In the genomic region with DNA sequence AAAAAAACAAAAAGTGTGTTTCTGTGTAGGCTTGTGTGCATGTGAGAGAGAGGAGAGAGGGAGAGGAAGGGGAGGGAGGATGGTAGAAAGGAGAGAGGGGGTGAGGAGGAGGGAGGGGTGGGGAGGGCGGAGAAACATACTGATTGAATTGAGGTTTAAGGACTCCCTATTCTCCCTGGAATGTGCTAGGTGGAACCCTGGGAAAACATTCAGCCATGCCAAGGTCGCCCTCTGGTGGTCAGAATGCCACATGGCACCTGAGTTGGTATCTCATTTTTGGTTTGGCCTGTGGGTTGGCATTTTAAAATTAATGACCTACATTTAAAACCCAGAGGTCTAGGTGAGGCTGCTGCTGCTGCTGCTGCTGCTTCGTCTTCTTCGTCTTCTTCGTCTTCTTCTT, we compare ENCODE assay signal across 8 mouse cellular contexts.
DNase-seq lines count a peak whose midpoint lies in the region; ATAC-seq and TF ChIP-seq lines count a peak whose summit lies in the region.

No protein-coding gene starts in this region.

- no peak for DNase-seq in testis, postnatal 14 days (ENCODE audit: low spot score)
- DNase-seq in adrenal gland, postnatal 4 days (ENCODE audit: low spot score in 2 of 2) = peak; percentile 37 to 43
- peak; percentile 59 for DNase-seq in embryonic facial prominence, embryonic 14.5 days (ENCODE audit: low spot score)
- peak; percentile 24 for DNase-seq in liver, adult 2 months (ENCODE audit: extremely low read depth, low read depth, low spot score)
- DNase-seq in right cerebral cortex, adult 18-20 months = peak; percentile 61

- H3K27ac ChIP-seq in testis, adult 2 months (ENCODE audit: control insufficient read depth, insufficient read depth, low read depth, low read length) = no peak overlapping the region
- no peak overlapping the region for H3K27ac ChIP-seq in embryonic facial prominence, embryonic 14.5 days (replicated peaks; ENCODE audit: low read depth, low read length)
- H3K27ac ChIP-seq in kidney, embryonic 14.5 days (ENCODE audit: low read depth, low read length) = no peak overlapping the region
- no peak overlapping the region for H3K27ac ChIP-seq in liver, adult 2 months (replicated peaks; ENCODE audit: insufficient read depth, low read depth, low read length)

- ATAC-seq in embryonic facial prominence, embryonic 14.5 days (ENCODE audit: low read depth) = no peak; the same call in 1 of the 2 replicates
- peak; percentile 55 for ATAC-seq in kidney, embryonic 14.5 days (ENCODE audit: low FRiP score, low TSS enrichment)
- no peak for ATAC-seq in activated CD4-positive, CD25-positive, alpha-beta regulatory T cell, adult 4 months

- H3K36me3 ChIP-seq in testis, adult 2 months (ENCODE audit: control insufficient read depth, insufficient read depth, low read length) = no peaks in the 10 kb centered on the region
- H3K36me3 ChIP-seq in embryonic facial prominence, embryonic 14.5 days (ENCODE audit: control insufficient read depth, insufficient read depth, low read length) = no peaks in the 10 kb centered on the region
- no peaks in the 10 kb centered on the region for H3K36me3 ChIP-seq in kidney, embryonic 14.5 days (ENCODE audit: control insufficient read depth, insufficient read depth, low read length)
- no peaks in the 10 kb centered on the region for H3K36me3 ChIP-seq in liver, adult 2 months (ENCODE audit: control insufficient read depth, insufficient read depth, low read length)

- H3K27me3 ChIP-seq in testis, adult 2 months (ENCODE audit: control insufficient read depth, insufficient read depth, low read length) = no peaks in the 10 kb centered on the region
- H3K27me3 ChIP-seq in embryonic facial prominence, embryonic 14.5 days (replicated peaks; ENCODE audit: control insufficient read depth, insufficient read depth, low read length) = no peaks in the 10 kb centered on the region
- no peaks in the 10 kb centered on the region for H3K27me3 ChIP-seq in kidney, embryonic 14.5 days (ENCODE audit: control insufficient read depth, insufficient read depth, low read length)
- H3K27me3 ChIP-seq in liver, adult 2 months (ENCODE audit: control insufficient read depth, insufficient read depth, low read length) = no peaks in the 10 kb centered on the region

- H3K9me3 ChIP-seq in embryonic facial prominence, embryonic 14.5 days (ENCODE audit: control insufficient read depth, low read length) = no peaks in the 10 kb centered on the region
- no peaks in the 10 kb centered on the region for H3K9me3 ChIP-seq in kidney, embryonic 14.5 days (ENCODE audit: control insufficient read depth, low read length)

- TF ChIP-seq POLR2A in testis, adult 2 months (IDR thresholded peaks at IDR 0.05; ENCODE audit: control insufficient read depth, low read depth, low read length) = no peak
- TF ChIP-seq POLR2A in liver, adult 2 months (IDR thresholded peaks at IDR 0.05; ENCODE audit: extremely low read depth, insufficient read depth, low read length) = no peak

- 31% methylated on average over 5 of the region's 5 CpGs for WGBS in embryonic facial prominence, embryonic 14.5 days
- WGBS in kidney, embryonic 14.5 days = 26% methylated on average over 5 of the region's 5 CpGs
- WGBS in liver, adult 2 months = 27% methylated on average over 5 of the region's 5 CpGs

- H3K4me3 ChIP-seq in testis, adult 2 months (ENCODE audit: control insufficient read depth, low read depth, low read length) = no peak overlapping the region
- no peak overlapping the region for H3K4me3 ChIP-seq in embryonic facial prominence, embryonic 14.5 days (ENCODE audit: low read depth, low read length)
- H3K4me3 ChIP-seq in kidney, embryonic 14.5 days (ENCODE audit: low read length) = no peak overlapping the region
- H3K4me3 ChIP-seq in liver, adult 2 months (ENCODE audit: insufficient read depth, low read depth, low read length) = no peak overlapping the region

- H3K79me2 ChIP-seq in liver, adult 2 months (ENCODE audit: control insufficient read depth, insufficient read depth, low read length) = no peaks in the 10 kb centered on the region

- H3K4me1 ChIP-seq in testis, adult 2 months (ENCODE audit: control insufficient read depth, insufficient read depth, low read length) = no peaks in the 10 kb centered on the region
- H3K4me1 ChIP-seq in embryonic facial prominence, embryonic 14.5 days (ENCODE audit: control insufficient read depth, insufficient read depth, low read length) = no peaks in the 10 kb centered on the region
- no peaks in the 10 kb centered on the region for H3K4me1 ChIP-seq in kidney, embryonic 14.5 days (ENCODE audit: control insufficient read depth, insufficient read depth, low read length)
- no peaks in the 10 kb centered on the region for H3K4me1 ChIP-seq in liver, adult 2 months (ENCODE audit: control insufficient read depth, insufficient read depth, low read length)

- H3K4me2 ChIP-seq in embryonic facial prominence, embryonic 14.5 days (ENCODE audit: low read depth, low read length) = no peak overlapping the region
- H3K4me2 ChIP-seq in kidney, embryonic 14.5 days (replicated peaks; ENCODE audit: low read depth, low read length) = no peak overlapping the region

- TF ChIP-seq CTCF in testis, adult 2 months (IDR thresholded peaks at IDR 0.05; ENCODE audit: control insufficient read depth, insufficient read depth, insufficient replicate concordance, low read depth, low read length) = peak; percentile 93; the same call in 1 of the 2 replicates
- TF ChIP-seq CTCF in liver, adult 2 months (IDR thresholded peaks at IDR 0.05; ENCODE audit: low read depth, low read length) = peak; percentile 87

- H3K9ac ChIP-seq in embryonic facial prominence, embryonic 14.5 days (ENCODE audit: low read depth, low read length) = no peak overlapping the region
- no peak overlapping the region for H3K9ac ChIP-seq in kidney, embryonic 14.5 days (ENCODE audit: low read depth, low read length)
- no peak overlapping the region for H3K9ac ChIP-seq in liver, adult 2 months (ENCODE audit: low read depth, low read length)
